Mouse (Mus musculus): ENCODE data around the gene Celf2.

The Celf2 gene

DNA sequence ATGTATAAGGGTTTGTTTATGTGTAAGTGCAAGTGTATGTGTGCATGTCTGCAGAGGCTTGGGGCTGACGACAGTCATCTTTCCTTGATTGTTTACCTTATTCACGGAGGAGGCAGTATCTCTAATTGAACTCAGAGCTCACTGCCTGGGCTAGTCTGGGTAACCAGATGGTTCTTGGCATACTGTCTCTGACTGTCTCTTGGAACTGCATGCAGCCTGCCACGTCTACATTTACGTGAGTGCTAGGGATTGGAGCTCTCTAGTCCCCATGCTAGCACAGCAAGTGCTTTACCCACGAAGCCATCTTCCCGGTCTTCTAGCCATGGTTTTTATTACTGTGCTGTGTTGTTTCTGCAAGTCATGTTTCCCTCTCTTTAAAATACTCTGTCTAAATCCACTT is 855.6 kb downstream of the Celf2 start:
- peak; percentile 27 for DNase-seq

DNA sequence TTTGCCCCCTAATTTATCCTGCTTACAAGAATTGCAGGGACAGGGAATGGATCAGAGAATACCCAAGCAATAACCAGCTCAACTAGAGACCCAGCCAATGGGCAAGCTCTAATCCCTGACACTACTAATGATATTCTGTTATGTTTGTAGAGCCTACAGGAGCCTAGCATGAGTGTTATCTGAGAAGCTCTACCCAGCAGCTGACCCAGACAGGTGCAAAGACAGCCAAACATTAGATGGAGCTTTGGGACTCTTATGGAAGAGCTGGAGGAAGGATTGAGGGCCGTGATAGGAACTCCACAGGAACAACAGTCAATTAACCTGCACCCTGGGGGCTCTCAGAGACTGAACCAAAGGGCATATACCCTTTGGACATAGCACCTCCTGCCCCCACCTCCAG is 857.7 kb downstream of the Celf2 start:
- DNase-seq: no peak

DNA sequence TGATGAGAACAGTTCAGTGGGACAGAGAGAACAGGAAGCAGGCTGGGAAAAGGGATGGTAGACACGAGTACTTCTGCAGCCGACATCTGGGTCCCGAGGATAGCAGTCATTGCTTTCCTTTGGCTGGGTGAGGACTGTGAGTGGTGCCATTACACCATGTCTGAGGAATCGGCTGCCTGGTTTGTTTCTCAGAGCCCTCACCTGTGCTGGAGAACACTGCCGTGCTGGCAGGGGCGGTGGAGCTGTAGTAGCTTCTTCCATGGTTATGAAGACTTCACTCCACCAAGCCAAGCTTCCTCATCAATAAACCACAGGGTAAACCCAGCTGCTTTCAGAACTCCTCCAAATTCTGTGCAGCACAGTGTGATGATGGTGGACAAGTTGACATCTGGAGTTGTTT is 860.5 kb downstream of the Celf2 start:
- DNase-seq: no peak

DNA sequence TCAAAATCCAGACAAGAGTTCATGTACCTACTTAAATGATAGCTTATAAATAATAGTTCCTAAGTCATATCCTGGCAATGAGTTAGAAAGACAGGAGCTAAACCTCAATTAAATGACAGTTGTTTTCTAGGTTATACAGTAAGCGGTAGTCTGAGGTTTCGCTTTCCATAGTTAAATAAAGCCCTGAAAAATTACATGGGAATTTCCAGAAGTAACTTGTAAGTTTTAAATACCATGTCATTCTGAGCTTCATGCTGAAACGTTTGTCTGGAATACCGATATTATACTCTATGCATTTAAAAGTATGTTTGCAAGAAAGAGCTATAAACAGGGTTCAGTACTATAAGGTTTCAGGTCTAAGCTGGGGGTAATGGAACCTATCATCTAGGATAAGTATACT is 862.3 kb downstream of the Celf2 start:
- no peak for DNase-seq

DNA sequence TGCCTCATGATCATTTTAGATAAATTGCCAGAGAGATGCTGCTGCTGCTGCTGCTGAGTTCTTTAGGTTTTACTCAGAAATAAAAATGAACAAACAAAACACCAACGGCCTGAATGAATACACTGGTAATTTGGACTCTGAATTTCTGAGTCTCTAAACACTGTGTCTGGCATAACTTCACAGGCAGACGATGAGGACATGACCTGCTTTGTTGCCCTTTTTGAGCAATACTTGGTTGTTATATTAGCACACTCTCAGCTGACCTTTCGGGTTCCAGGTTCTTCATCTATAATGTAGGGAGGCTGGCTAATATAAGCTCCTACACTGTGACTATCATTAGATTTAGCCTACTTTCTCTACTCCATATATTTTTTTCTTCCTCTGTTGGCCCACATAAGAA is 863.0 kb downstream of the Celf2 start:
- no peak for DNase-seq

DNA sequence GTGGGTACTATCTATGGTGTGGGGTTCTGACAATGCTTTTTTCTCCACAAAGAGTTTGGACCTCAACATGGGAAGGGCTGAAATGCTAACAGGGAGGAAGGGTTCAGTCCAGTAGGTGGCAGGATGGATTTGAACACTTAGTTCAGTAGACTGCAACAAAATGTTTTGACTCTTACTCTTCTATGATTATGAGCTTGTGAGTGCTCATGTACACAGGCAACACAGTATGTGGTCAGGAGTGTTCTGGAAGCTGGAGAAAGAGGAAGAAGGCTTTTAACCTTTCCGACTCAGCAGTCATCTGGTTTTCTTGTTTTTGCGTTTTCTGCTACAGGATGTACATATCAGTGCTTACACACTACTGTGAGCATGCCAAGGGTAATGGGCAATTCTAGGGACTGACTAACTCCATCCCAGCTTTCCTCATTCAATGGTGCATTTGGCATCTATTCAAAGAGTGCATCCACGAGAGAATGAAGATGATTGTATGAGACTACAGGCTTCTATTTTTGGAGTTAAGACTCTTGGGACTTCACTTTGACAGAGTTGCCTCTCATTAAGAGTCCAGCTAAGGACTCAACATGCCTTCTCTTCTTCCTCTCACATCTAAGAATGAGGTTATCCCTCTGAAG is 867.0 kb downstream of the Celf2 start:
- DNase-seq: no peak

DNA sequence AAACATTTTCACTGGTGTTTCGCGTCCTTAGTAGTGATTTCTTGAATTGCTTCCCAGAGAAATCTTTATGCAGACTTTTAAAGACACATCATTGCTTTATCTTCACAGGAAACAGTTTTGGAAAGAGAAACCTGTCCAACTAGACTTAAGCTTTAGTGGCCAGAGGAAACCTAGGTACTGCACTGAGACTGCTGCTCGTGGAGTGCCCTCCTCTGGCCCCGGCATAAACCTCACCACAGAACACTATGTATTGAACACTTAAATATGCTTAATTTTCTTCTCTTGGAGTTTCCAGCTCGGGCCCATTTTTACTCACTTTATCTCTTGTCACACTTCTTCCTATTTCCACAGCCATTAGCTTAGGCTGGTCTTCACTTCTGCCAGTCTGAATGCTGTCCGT is 870.0 kb downstream of the Celf2 start:
- no peak for DNase-seq

DNA sequence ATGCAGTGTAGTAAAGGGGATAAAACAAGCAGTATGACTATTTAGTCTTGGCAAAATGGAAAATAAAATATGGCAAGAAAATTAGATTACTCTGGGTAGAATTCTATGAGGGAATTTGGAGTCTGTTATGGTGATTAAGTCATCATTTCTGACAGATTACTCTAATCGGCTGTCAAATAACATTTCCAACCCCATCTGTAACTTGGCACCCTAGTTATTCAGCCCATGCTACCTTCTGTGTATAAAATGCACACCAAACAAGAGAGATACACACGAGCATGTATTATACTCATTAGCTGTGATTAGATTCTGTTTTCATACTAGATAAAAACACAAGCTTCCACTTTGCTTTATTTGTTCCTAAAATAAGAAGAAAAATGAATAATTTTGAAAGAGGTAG is 872.2 kb downstream of the Celf2 start:
- DNase-seq: no peak

DNA sequence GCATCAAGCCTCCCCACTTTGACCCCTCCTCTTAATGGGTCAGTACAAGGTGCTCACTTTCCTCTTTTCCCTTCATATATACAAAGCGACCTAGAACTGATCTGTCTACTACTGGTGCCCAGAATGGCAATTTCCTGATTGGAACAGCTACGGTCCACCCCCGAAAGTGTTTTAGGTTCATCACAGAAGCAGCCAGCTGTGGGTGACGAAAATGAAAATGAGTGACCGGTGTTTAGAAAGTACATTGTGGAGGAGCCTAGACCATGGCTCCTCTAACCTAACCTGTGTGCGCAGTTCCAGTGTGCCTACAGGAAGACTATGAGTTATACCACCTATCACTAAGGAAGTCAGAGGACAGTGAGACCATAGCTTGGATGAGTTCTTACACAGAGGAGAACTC is 874.5 kb downstream of the Celf2 start:
- DNase-seq: no peak

DNA sequence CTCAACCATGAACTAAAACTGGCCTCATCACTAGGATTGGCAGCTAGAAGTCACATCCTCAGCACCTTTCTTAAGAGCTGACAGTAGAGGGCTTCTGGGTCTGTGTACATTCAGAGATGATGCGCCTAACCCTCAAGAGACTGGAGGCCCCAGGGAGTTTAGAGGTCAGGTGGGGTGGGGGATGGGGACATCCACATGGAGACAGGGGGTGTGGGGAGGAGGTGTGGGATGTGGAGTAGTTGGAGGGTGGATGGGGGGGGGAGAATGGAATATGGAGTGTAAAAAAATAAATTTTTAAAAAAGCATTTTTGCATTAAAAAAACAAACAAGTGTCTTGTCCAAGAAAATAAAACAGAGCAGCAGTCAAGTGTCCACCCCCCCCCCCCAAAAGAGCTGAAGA is 876.2 kb downstream of the Celf2 start:
- DNase-seq: no peak

DNA sequence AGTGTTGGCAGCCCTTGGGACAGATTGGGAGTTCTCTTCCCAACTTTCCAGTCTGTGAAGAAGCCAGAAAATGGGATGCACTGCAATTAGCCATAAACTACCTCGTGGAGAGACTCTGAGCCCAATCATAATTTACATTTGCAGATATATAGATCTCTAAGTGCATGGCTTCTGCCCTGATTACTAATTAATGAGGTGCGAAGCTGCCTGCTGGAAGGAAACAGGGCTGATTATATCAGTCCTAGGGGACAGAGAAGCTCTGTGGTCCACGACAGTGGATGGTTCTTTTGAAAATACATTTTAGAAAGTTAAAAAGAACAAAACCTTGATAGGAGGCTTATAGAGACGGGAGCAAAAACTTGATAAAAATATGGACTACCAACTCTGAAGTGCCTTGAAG is 885.6 kb downstream of the Celf2 start:
- DNase-seq: no peak

DNA sequence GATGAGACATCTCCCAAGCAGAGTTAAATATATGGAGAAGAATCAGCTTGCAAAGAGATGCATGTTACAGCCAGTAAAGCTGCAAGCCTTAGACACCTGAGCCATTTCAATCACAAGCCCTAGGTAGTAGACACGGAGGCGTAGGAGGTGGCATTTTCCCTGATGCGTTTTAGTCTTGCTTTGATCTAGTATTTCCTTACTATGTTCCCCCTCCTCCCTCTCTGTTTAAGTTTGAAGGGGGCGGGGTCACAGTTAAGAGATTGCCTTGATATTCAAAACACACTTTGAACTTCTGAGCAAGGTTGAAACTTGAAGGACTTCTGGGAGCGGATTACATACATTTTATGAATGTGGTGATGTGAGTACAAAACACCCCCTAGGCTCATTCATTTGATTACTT is 887.3 kb downstream of the Celf2 start:
- no peak for DNase-seq

DNA sequence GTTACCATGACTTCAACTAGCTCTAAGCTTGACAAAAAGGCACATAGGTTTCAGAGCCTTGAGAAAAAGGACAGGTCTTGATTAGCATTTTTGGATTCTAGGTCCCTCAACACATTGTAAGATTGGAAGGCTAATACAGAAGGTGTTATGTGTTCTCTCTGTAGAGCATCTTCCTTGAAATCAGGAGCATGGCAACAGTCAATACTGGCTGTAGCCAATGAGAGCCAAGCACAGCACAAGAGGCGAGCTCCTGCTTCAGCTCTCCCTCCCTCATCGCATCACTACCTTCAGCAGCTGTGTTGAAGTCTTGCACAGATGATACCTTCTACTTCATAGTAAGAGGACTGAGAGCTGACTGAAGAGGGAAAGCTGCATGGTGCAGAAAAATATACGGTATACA is 890.5 kb downstream of the Celf2 start:
- DNase-seq: no peak

DNA sequence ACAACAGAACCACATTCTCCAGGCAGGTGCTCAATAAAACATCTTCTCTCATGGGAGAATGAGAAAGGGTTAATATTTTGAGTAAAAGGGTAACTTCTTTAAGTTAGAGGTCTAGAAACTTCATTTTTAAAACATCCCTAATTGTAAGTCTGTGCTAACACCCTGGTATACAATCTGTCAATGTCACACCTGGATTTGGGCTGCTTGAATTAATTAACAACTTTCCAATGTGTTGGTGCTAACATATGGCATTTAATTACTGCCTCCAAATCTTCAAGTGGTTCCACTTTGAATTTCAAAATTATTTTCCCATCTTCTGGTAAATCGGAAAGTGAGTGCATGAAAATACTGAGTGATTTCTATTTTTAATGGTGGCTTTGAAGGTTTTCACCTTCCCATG is 890.9 kb downstream of the Celf2 start:
- DNase-seq: no peak

DNA sequence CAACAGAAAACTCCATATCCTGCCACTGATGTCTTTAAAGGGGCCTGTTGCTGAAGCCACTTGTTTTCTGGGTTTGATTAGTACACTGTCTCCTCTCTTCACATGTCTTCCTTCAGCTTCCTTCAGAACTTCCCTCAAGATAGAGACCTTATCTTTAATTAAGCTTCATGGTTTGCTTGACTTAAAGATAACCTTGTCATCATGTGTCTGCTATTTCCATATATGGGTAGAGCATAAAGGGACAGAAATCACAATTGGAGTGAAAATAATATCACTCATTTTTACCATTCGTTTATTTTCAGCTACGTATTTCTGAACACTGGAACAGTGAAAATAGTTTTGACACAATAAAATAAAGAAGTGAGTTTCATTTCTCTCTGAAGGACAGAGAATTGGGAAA is 905.0 kb downstream of the Celf2 start:
- no peak for DNase-seq

DNA sequence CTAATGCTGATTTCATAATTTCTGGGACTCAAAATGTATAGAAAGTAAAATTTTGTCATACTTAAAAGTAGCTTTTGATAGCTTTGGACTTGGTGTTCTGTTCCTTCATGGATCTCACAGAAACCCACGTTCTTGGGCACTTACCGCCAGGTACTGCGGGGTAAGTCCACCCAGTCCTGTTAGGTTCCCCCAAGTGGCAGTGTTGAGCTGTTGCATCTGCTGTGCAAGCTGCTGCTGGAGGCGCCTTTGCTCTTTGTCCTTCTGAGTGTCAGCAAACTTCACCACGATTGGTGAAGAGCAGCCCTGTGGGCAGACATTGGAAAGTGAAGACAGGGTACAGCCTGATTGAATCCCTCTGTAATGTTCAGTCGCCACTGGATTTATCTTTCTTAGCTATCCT is 905.5 kb downstream of the Celf2 start:
- DNase-seq: no peak

DNA sequence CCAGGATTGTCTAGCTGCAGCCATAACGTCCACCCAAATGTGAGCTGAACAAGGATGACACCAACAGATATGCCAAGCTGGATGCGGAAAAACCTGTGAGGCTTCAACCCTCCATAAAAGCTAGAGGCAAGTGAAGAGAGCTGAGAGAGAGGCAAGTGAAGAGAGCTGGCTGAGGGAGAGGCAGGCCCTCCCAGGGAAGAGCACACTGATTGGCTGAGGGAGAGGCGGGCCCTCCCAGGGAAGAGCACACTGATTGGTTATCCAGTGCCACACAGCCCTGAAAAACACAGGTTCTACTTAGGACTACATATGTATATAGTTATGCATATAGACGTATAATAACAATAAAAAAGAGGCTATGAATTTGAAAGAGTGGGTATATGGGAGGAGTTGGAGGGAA is 907.2 kb downstream of the Celf2 start:
- DNase-seq: no peak

DNA sequence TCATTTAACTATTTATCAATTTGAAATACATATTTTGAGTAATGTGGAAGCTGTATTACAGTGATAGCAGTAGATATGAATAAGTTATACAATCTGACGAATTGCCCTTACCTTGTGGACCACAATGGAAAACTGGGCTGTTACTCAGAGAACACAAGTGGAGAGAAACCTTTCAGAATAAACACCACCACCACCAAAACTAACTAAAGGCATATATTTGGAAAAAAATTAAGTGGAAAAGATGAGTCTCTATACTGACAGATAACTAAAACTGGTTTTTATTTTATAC is 910.5 kb downstream of the Celf2 start:
- no peak for DNase-seq

DNA sequence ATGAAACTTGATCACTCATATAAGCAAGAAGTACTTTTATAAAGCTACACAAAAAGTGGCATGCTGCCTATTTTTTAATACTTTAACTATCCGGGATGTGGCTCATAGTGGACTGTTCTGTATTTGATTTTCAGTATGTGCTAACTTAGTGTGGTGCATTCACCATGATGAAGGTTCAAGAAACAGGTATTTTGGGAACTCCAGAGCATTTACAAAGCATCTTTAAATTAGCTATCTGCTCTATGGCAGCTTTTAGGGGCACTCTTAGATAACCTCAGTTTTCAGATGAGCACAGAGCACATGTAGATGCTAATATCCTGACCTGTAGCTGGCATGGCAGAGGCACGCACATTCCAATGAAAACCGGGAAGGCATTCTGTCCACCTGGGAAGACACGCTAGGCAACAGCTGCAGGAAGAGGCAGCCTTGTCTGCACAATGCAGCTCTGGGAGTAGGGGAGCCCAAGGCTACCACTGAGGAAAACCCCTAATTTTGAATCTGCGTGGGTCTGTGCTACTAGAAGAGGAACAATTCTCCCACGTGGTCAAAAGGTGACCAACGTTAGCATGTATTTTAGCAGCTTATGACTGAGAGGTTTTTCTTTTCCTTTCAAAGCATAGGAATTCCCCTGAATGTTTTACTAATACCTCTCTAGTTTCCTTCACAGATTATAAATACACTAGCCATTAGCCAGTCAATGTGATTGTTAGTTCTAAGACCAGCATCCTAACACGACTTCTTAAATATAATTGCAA is 911.1 kb downstream of the Celf2 start:
- no peak for DNase-seq

DNA sequence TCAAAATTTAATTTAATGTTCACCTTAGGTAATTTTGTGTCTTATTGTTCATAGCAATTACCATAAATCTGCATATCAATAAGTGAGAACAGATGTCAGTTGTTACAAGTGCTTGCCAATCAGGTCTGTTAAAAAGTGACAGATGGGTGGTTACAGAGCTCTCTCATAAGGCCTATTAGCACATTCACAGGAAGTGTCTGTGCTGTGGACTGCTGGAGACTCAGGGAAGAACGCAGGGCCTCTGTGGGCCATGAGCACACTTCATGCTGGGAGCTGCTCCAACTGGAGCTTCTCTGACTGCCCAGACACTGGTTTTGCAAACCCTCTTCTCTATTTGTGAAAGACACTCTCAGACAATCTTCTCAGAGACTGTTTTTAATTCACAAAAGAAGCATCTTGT is 914.6 kb downstream of the Celf2 start:
- peak; percentile 28 for DNase-seq

DNA sequence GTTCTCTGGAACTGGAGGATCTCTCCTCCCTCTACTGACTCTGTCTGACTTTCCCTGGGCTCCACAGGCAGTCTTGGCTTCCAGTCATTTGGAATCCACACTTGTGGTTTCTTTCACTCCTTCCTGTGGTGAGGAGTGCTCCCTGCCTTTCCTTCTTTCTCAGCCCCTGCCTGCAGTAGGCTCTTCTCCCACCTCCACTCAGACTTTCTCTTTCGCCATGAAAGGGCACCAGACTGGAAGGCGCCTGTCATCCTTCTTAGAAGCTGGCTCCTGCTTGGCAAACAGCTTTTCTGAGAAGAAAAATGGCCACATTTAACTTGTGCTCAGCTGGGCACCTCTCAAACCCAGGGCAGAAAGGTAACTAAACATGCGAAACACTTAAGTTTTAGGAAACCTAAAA is 915.2 kb downstream of the Celf2 start:
- DNase-seq: peak; percentile 28

DNA sequence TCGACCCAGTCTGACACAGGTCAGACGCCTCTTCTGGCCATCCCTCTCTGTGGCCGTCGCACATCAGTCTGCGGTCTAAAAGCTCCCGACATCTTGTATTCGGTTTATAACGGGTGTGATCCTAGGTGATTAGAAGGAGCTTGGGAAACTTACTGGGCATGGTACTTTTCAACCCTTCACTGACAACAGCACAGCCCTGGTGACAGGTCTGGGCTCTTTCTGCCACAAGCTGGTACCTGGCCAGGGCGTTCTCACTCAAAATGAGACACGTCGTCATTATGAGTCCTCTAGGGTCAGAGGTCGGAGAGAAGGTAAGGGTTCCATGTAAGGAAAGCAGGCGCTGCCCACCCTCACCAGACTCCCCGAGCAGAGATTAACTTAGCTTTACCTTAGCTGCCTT is 915.6 kb downstream of the Celf2 start:
- DNase-seq: no peak

DNA sequence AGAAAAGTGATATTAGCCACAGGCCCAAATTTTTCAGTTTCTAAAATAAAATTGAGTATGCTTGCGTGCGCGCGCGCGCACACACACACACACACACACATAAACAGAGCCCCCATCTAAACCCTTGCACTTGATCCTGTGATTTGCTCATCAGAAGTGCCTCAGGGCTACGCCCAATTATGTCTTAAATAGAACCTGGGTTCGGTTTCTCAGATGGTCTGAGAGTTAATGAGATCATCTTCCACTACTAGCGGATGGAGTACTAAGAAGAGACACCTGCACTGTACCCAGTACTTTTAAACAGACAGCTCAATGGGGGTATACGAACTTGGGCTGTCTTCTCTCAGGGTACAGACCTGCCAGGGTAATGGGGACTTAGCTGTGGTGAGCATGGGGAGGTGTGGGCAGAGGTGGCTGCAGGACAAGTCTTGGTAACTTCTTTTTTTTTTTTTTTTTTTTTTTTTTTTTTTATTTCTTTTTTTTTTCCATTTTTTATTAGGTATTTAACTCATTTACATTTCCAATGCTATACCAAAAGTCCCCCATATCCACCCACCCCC is 923.2 kb downstream of the Celf2 start:
- DNase-seq: no peak

DNA sequence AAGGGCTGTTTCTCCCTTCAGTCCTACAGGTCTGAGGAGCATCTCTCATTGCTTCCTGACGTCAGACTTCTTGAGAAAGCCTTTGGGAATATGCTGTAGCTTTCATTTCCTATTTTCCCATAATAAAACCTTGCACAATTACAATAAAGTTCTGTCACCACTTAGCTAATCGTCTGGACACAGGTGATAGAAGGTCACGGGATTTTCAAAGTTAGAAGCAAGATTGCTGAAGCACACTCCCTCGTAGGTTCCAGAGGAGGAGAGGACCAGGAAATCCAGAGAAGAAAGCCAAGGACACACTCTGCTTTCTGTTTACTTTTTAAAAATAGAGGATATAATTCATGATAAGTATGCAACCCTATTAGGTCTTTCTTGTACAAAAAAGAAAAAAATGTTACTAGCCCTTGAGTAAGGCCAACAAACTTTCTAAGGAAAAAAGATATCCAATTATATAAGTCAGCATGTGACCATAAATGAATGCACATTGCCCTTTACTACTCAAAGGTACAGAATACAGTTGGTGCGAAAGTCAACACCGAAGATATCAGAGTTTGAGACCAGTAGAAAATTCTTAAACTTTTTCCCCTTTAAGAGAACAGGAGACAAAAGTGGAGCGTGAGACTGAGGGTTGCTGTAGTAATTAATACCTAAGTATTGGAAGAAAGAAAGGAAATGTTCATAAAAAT is 924.2 kb downstream of the Celf2 start:
- no peak for DNase-seq
